Mouse (Mus musculus) adrenal gland, postnatal 25 days (tissue): Measurements from ENCODE around the gene Olfr78. TPM values are rescaled to one million over a fixed set of nuclear protein-coding genes. Genes with fewer than 3 reads are reported as not detected.
A peak's percentile ranks its signal among the peaks of the same experiment; 100 is the strongest.

Experiments
- DNase-seq: peaks from one replicate; pipeline ENCODE4 v3.0.0; 2021; ENCODE audit warnings: mixed read lengths
- long read RNA-seq: library from polyadenylated mRNA; stranded (forward); transcript quantifications from one replicate; pipeline ENCODE4 v2.0.0, GENCODE M21; 2021
- total RNA-seq: library from RNA; stranded (reverse); gene quantifications from 2 replicates; pipeline ENCODE4 v1.2.3, GENCODE M21; 2021

Olfr78 gene
- 0.24 and 0.43 TPM in 2 replicates for total RNA-seq
- long read RNA-seq: 0 reads

GRCm38 (mm10) chr7:102759266-102759665, at the start of gene Olfr78, which contains the start of gene Olfr560:
Gene Olfr78 (minus strand): TSS chr7:102759471.
Gene Olfr560 (minus strand): TSS chr7:102759366.
- DNase-seq: no peak

DNA sequence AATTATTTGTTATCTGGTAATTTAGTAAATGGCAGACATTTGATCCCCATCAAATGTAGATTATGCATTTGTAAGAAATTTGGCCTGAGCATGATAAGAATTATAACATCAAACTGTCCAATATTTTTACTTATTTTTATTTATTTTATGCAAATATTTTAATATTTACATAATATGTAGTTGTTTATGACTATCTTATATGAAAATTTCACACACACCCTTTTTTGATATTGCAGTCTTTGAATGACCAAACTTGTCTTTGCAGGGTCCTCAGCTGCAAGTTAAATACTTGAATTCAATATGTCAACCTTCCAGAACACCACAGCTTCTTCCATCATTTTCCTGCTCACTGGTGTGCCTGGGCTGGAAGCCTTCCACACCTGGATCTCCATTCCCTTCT, 43.9 kb upstream of the Olfr78 start, which contains the start of gene Olfr564:
TSS of gene Olfr564 (plus strand) at position 301 of the 400 bp plus-strand sequence.
- no peak for DNase-seq

GRCm38 (mm10) chr7:102770921-102771320, 11.7 kb upstream of the Olfr78 start, which contains the start of gene Olfr561:
Gene Olfr561 (plus strand): TSS chr7:102771221.
- DNase-seq: no peak

- peak; percentile 6 for DNase-seq
These were observed 7.2 kb downstream of the Olfr78 start for GRCm38 (mm10) chr7:102752086-102752485.

GRCm38 (mm10) chr7:102737705-102738104, 21.6 kb downstream of the Olfr78 start:
- DNase-seq: no peak

DNA sequence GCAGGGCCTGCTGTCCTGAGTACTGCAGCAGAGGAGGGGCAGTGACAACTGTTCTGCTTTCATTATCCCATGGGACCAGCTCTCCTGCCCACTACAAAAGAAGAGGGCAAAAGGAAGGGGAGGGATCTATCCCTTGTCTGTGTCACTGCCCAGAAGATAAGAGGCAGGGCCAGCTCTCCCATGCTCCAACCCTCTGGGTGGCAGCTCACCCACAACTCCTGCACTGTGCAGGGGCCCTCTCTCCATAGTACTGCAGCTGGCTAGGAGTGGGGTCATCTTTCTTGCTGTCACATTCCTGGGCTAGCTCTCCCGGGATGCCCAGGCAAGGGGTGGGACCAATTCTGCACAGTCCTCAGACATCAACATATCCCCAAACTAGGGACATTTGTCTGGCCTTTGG, 25.5 kb downstream of the Olfr78 start:
- DNase-seq: no peak

- no peak for DNase-seq
These were observed 31.9 kb downstream of the Olfr78 start, which contains the start of gene Olfr559 for GRCm38 (mm10) chr7:102727391-102727790. Gene Olfr559 (minus strand): TSS chr7:102727491.

GRCm38 (mm10) chr7:102718970-102719369, 40.3 kb downstream of the Olfr78 start, which contains the start of gene Olfr33:
Gene Olfr33 (minus strand): TSS chr7:102719070.
- no peak for DNase-seq

DNA sequence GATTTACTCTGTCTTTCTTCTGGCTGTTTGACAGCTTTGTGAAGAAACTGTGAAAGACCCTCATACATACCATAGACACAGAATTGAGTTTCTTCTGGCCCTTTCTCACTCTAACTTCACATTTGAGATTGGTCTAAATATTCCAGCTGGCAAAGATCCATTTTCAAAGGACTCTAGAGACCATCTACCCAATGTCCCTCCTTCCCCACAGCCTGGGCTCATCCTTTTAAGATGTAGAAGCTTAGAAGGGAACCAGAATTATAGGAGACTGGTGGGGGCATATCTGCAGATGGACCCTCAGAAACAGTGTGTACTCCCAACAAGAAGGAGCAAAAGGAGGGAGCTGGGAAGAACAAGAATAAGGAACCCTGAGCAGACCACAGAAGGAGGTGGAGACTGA, 57.4 kb downstream of the Olfr78 start, which contains the start of gene Olfr558:
TSS of gene Olfr558 (plus strand) at position 301 of the 400 bp plus-strand sequence.
- no peak for DNase-seq

GRCm38 (mm10) chr7:102698461-102698860, 60.8 kb downstream of the Olfr78 start:
- DNase-seq: no peak

GRCm38 (mm10) chr7:102695358-102696125, 63.7 kb downstream of the Olfr78 start, which contains the start of gene Olfr557:
Gene Olfr557 (plus strand): TSS chr7:102695910.
- DNase-seq: peak; percentile 36

Other genes starting within 250 kb of the Olfr78 start
- gene Olfr547, start 224.7 kb downstream of the Olfr78 start, total RNA-seq: not detected in 2 replicates
- not detected in 2 replicates for gene Olfr548-ps1, start 218.6 kb downstream of the Olfr78 start, total RNA-seq
- not detected in 2 replicates for gene Olfr549, start 209.6 kb downstream of the Olfr78 start, total RNA-seq
- gene Trim21, start 194.0 kb downstream of the Olfr78 start, total RNA-seq: 11.6 and 17.7 TPM in 2 replicates
- not detected in 2 replicates for gene Olfr550, start 188.0 kb downstream of the Olfr78 start, total RNA-seq
- gene Olfr551, start 167.6 kb downstream of the Olfr78 start, total RNA-seq: not detected in 2 replicates
- gene Olfr552, start 161.7 kb downstream of the Olfr78 start, total RNA-seq: 0.19 TPM in 1 of 2 replicates, not detected in the other
- gene Olfr553, start 141.3 kb downstream of the Olfr78 start, total RNA-seq: not detected in 2 replicates
- not detected in 2 replicates for gene Olfr554, start 121.0 kb downstream of the Olfr78 start, total RNA-seq
- not detected in 2 replicates for gene Olfr555, start 100.6 kb downstream of the Olfr78 start, total RNA-seq
- gene Olfr556, start 94.6 kb downstream of the Olfr78 start, total RNA-seq: not detected in 2 replicates
- gene Trim68, start 72.1 kb downstream of the Olfr78 start, total RNA-seq: 13.9 and 17.4 TPM in 2 replicates
- gene Olfr557, start 63.6 kb downstream of the Olfr78 start, total RNA-seq: not detected in 2 replicates
- gene Olfr558, start 57.3 kb downstream of the Olfr78 start, total RNA-seq: 0.36 and 0.38 TPM in 2 replicates
- not detected in 2 replicates for gene Olfr33, start 40.4 kb downstream of the Olfr78 start, total RNA-seq
- not detected in 2 replicates for gene Olfr559, start 32.0 kb downstream of the Olfr78 start, total RNA-seq
- not detected in 2 replicates for gene Olfr560, start 105 bp downstream of the Olfr78 start, total RNA-seq
- not detected in 2 replicates for gene Olfr561, start 11.8 kb upstream of the Olfr78 start, total RNA-seq
- gene Olfr564, start 44.0 kb upstream of the Olfr78 start, total RNA-seq: not detected in 2 replicates
- gene Olfr566, start 99.3 kb upstream of the Olfr78 start, total RNA-seq: not detected in 2 replicates
- not detected in 2 replicates for gene Olfr568, start 117.7 kb upstream of the Olfr78 start, total RNA-seq
- not detected in 2 replicates for gene Olfr569, start 131.4 kb upstream of the Olfr78 start, total RNA-seq
- not detected in 2 replicates for gene Olfr570, start 135.1 kb upstream of the Olfr78 start, total RNA-seq
- not detected in 2 replicates for gene Olfr571, start 158.1 kb upstream of the Olfr78 start, total RNA-seq
- gene Olfr572, start 164.9 kb upstream of the Olfr78 start, total RNA-seq: not detected in 2 replicates
- gene Olfr573-ps1, start 183.1 kb upstream of the Olfr78 start, total RNA-seq: not detected in 2 replicates
- not detected in 2 replicates for gene Olfr574, start 189.0 kb upstream of the Olfr78 start, total RNA-seq
- gene Olfr575, start 199.3 kb upstream of the Olfr78 start, total RNA-seq: not detected in 2 replicates
- gene Olfr576, start 203.2 kb upstream of the Olfr78 start, total RNA-seq: not detected in 2 replicates
- not detected in 2 replicates for gene Olfr577, start 216.5 kb upstream of the Olfr78 start, total RNA-seq
- gene Olfr578, start 229.9 kb upstream of the Olfr78 start, total RNA-seq: not detected in 2 replicates